In genomic region chr13:104476285-104476956, GRCm38 (mm10) we compare ENCODE assay signal across 19 mouse cellular contexts.
DNase-seq lines count a peak whose midpoint lies in the region; ATAC-seq lines count a peak whose summit lies in the region.
"Had no signal": no experiment of that assay in that cellular context is flagged by ENCODE, and none has a peak within 500 bp of the region (broad histone marks: within the 10 kb centered on the region; RNA-seq: fewer than 3 reads in every experiment).

No protein-coding gene starts in this region.

- H3K4me2 ChIP-seq in heart, embryonic 15.5 days, result no peak overlapping the region
- H3K4me2 ChIP-seq in heart, embryonic 12.5 days, result no peak overlapping the region
- no peak overlapping the region for H3K4me2 ChIP-seq in kidney, embryonic 16.5 days (replicated peaks; ENCODE audit: low read depth, low read length)
- H3K4me2 ChIP-seq: embryonic facial prominence, embryonic 15.5 days; forebrain, embryonic 15.5 days; hindbrain, embryonic 12.5 days; liver, embryonic 15.5 days; midbrain, embryonic 13.5 days had no signal

- H3K9ac ChIP-seq in heart, embryonic 15.5 days, result no peak overlapping the region
- H3K9ac ChIP-seq in heart, embryonic 12.5 days, result no peak overlapping the region
- no peak overlapping the region for H3K9ac ChIP-seq in kidney, embryonic 16.5 days (replicated peaks; ENCODE audit: low read length)
- H3K9ac ChIP-seq: embryonic facial prominence, embryonic 15.5 days; forebrain, embryonic 15.5 days; hindbrain, embryonic 12.5 days; liver, embryonic 15.5 days; midbrain, embryonic 13.5 days had no signal

- no peak for DNase-seq in kidney, adult 8-10 months
- peak; percentile 2 for DNase-seq in lung, postnatal 36 days
- DNase-seq in lung, adult 18-20 months, result no peak
- no peak for DNase-seq in cerebellum, adult 9-10 months
- DNase-seq: adrenal gland, postnatal 10 days; cerebellum, adult 18-20 months; cerebellum, postnatal 25 days; liver had no signal

- peaks cover 12% of the 10 kb centered on the region for H3K4me1 ChIP-seq in heart, embryonic 15.5 days (replicated peaks)
- 0 out of 2 replicates have a peak, but pooled peaks cover 2% of the 10 kb centered on the region for H3K4me1 ChIP-seq in heart, embryonic 12.5 days (replicated peaks)
- no peaks in the 10 kb centered on the region for H3K4me1 ChIP-seq in kidney, embryonic 16.5 days (ENCODE audit: insufficient read depth, low read length)
- H3K4me1 ChIP-seq: embryonic facial prominence, embryonic 15.5 days; forebrain, embryonic 15.5 days; hindbrain, embryonic 12.5 days; liver, embryonic 15.5 days; megakaryocyte, embryonic 14.5 days; midbrain, embryonic 13.5 days had no signal

- peak overlapping the region; percentile 48 for H3K27ac ChIP-seq in heart, embryonic 15.5 days
- H3K27ac ChIP-seq in heart, embryonic 12.5 days (ENCODE audit: poor library complexity, severe bottlenecking), result no peak overlapping the region
- H3K27ac ChIP-seq in kidney, embryonic 16.5 days (ENCODE audit: low read length), result peak overlapping the region; percentile 53
- H3K27ac ChIP-seq: embryonic facial prominence, embryonic 15.5 days; forebrain, embryonic 15.5 days; hindbrain, embryonic 12.5 days; left cerebral cortex, adult 2 months; liver, embryonic 15.5 days; midbrain, embryonic 13.5 days had no signal

- H3K9me3 ChIP-seq in heart, embryonic 15.5 days (replicated peaks), result no peaks in the 10 kb centered on the region
- no peaks in the 10 kb centered on the region for H3K9me3 ChIP-seq in heart, embryonic 12.5 days (replicated peaks)
- no peaks in the 10 kb centered on the region for H3K9me3 ChIP-seq in kidney, embryonic 16.5 days (ENCODE audit: low read length)
- H3K9me3 ChIP-seq: embryonic facial prominence, embryonic 15.5 days; forebrain, embryonic 15.5 days; hindbrain, embryonic 12.5 days; liver, embryonic 15.5 days; megakaryocyte, embryonic 14.5 days; midbrain, embryonic 13.5 days had no signal

- peaks cover 22% of the 10 kb centered on the region for H3K36me3 ChIP-seq in heart, embryonic 15.5 days
- H3K36me3 ChIP-seq in heart, embryonic 12.5 days, result peaks cover 24% of the 10 kb centered on the region
- H3K36me3 ChIP-seq in kidney, embryonic 16.5 days (ENCODE audit: insufficient read depth, low read length), result no peaks in the 10 kb centered on the region
- H3K36me3 ChIP-seq: embryonic facial prominence, embryonic 15.5 days; forebrain, embryonic 15.5 days; liver, embryonic 15.5 days; midbrain, embryonic 13.5 days had no signal

- no peak overlapping the region for H3K4me3 ChIP-seq in heart, embryonic 15.5 days
- no peak overlapping the region for H3K4me3 ChIP-seq in heart, embryonic 12.5 days
- no peak overlapping the region for H3K4me3 ChIP-seq in kidney, embryonic 16.5 days (ENCODE audit: low read length)
- H3K4me3 ChIP-seq: embryonic facial prominence, embryonic 15.5 days; forebrain, embryonic 15.5 days; hindbrain, embryonic 12.5 days; left cerebral cortex, adult 2 months; liver, embryonic 15.5 days; megakaryocyte, embryonic 14.5 days; midbrain, embryonic 13.5 days had no signal

- no peaks in the 10 kb centered on the region for H3K27me3 ChIP-seq in heart, embryonic 15.5 days
- H3K27me3 ChIP-seq in heart, embryonic 12.5 days (replicated peaks), result no peaks in the 10 kb centered on the region
- no peaks in the 10 kb centered on the region for H3K27me3 ChIP-seq in kidney, embryonic 16.5 days (ENCODE audit: insufficient read depth, low read length)
- H3K27me3 ChIP-seq: embryonic facial prominence, embryonic 15.5 days; forebrain, embryonic 15.5 days; hindbrain, embryonic 12.5 days; liver, embryonic 15.5 days; megakaryocyte, embryonic 14.5 days; midbrain, embryonic 13.5 days had no signal

- ATAC-seq in heart, embryonic 15.5 days (replicated peaks; ENCODE audit: insufficient number of reproducible peaks, insufficient read depth, low FRiP score, low read depth), result peak; percentile 47
- no peak for ATAC-seq in heart, embryonic 12.5 days (ENCODE audit: insufficient number of reproducible peaks, low FRiP score)
- ATAC-seq in kidney, embryonic 16.5 days (ENCODE audit: low FRiP score, low TSS enrichment), result no peak
- ATAC-seq: forebrain, embryonic 15.5 days; intestine, postnatal 0 days; midbrain, embryonic 13.5 days had no signal

- 58% methylated on average over 9 of the region's 9 CpGs for WGBS in heart, embryonic 15.5 days
- 71% methylated on average over 9 of the region's 9 CpGs for WGBS in heart, embryonic 12.5 days
- WGBS in kidney, embryonic 16.5 days, result 55% methylated on average over 9 of the region's 9 CpGs
